Mouse (Mus musculus) hindbrain, embryonic 13.5 days (tissue): Measurements from ENCODE around the gene Psmc5. TPM values are rescaled to one million over a fixed set of nuclear protein-coding genes. Genes with fewer than 3 reads are reported as not detected.

Experiments used
- ATAC-seq: fragments of 200-750 bp; cut with Nextera tagmentation; 2 replicates; pipeline ENCODE4 v1.8.0; 2017; ENCODE audit warnings: moderate TSS enrichment; ENCODE audit not compliant: low FRiP score
- H3K27ac ChIP-seq: fragments of 300-500 bp; sonication (generic); 2 replicates; pipeline ENCODE4 v1.5.1; 2015; ENCODE audit warnings: inconsistent platforms, mild to moderate bottlenecking, moderate library complexity
- H3K27me3 ChIP-seq: fragments of 300-500 bp; sonication (generic); 2 replicates; pipeline ENCODE4 v1.6.1; 2015; ENCODE audit warnings: mild to moderate bottlenecking, inconsistent platforms
- H3K36me3 ChIP-seq: fragments of 300-500 bp; sonication (generic); 2 replicates; pipeline ENCODE4 v1.6.1; 2015; ENCODE audit warnings: mild to moderate bottlenecking, inconsistent platforms
- H3K4me1 ChIP-seq: fragments of 300-500 bp; sonication (generic); replicated peaks from 2 replicates; pipeline ENCODE4 v1.6.1; 2015; ENCODE audit warnings: inconsistent platforms
- H3K4me2 ChIP-seq: fragments of 300-500 bp; sonication (generic); 2 replicates; pipeline ENCODE4 v1.6.1; 2015; ENCODE audit warnings: inconsistent platforms, mild to moderate bottlenecking, moderate library complexity
- H3K4me3 ChIP-seq: fragments of 300-500 bp; sonication (generic); 2 replicates; pipeline ENCODE4 v1.5.1; 2015; ENCODE audit warnings: mild to moderate bottlenecking, inconsistent platforms
- H3K9ac ChIP-seq: fragments of 300-500 bp; sonication (generic); 2 replicates; pipeline ENCODE4 v1.6.1; 2015; ENCODE audit warnings: mild to moderate bottlenecking, inconsistent platforms
- H3K9me3 ChIP-seq: fragments of 300-500 bp; sonication (generic); 2 replicates; pipeline ENCODE4 v1.6.1; 2016; ENCODE audit warnings: inconsistent platforms
- WGBS: fragments of 180-500 bp; shearing (Covaris S2); methylation state at CpG from one replicate; pipeline ENCODE4 v1.1.7; 2015; 5-methylcytosine and 5-hydroxymethylcytosine counted together
- polyA plus RNA-seq: library from polyadenylated mRNA; unstranded; fragments of >200 nt; fragmentation: Nextera tagmentation; extraction: Ambion mirVana; gene quantifications from 2 replicates; pipeline ENCODE4 v1.2.1, GENCODE M21; 2015

The Psmc5 gene
- polyA plus RNA-seq, 1 experiment from 2014 or later = 339 TPM

- peaks cover 53% of the 10 kb centered on the region for H3K36me3 ChIP-seq
- H3K4me3 ChIP-seq = peak overlapping the region; percentile 84
- WGBS = 4% methylated on average over 22 of the region's 22 CpGs
- no peak overlapping the region for H3K27ac ChIP-seq
- no peaks in the 10 kb centered on the region for H3K27me3 ChIP-seq
- peak overlapping the region; percentile 99 for H3K4me2 ChIP-seq
- no peaks in the 10 kb centered on the region for H3K9me3 ChIP-seq
- peak overlapping the region; percentile 88 for H3K9ac ChIP-seq
- ATAC-seq = peak; percentile 1; the same call in 1 of the 2 replicates
- H3K4me1 ChIP-seq = peaks cover 29% of the 10 kb centered on the region
Observed at GRCm38 (mm10) chr11:106255174-106255573, 780 bp upstream of the Psmc5 start.

GRCm38 (mm10) chr11:106256775-106257174 lies 821 bp downstream of the Psmc5 start:
- Histone ChIP-seq H3K27ac (no peak overlapping the region), H3K4me1 (peaks cover 29% of the 10 kb centered on the region), H3K27me3 (no peaks in the 10 kb centered on the region), H3K9me3 (no peaks in the 10 kb centered on the region), H3K4me3 (peak overlapping the region; percentile 84), H3K36me3 (peaks cover 50% of the 10 kb centered on the region), H3K9ac (peak overlapping the region; percentile 88), H3K4me2 (peak overlapping the region; percentile 99)
- WGBS = 68% methylated on average over 5 of the region's 5 CpGs
- ATAC-seq = no peak

- no peak overlapping the region for H3K27ac ChIP-seq
- no peaks in the 10 kb centered on the region for H3K27me3 ChIP-seq
- ATAC-seq = no peak
- H3K4me3 ChIP-seq = no peak overlapping the region
- no peaks in the 10 kb centered on the region for H3K9me3 ChIP-seq
- H3K36me3 ChIP-seq = peaks cover 69% of the 10 kb centered on the region
- 88% methylated on average over 14 of the region's 14 CpGs for WGBS
- no peak overlapping the region for H3K4me2 ChIP-seq
- H3K9ac ChIP-seq = no peak overlapping the region
- H3K4me1 ChIP-seq = peaks cover 19% of the 10 kb centered on the region
Observed at GRCm38 (mm10) chr11:106260826-106261450, 5.0 kb downstream of the Psmc5 start.

- H3K9me3 ChIP-seq = no peaks in the 10 kb centered on the region
- peaks cover 75% of the 10 kb centered on the region for H3K36me3 ChIP-seq
- H3K4me3 ChIP-seq = no peak overlapping the region
- WGBS = 93% methylated on average over 9 of the region's 9 CpGs
- no peak overlapping the region for H3K4me2 ChIP-seq
- H3K27ac ChIP-seq = no peak overlapping the region
- ATAC-seq = no peak
- H3K9ac ChIP-seq = no peak overlapping the region
- H3K27me3 ChIP-seq = no peaks in the 10 kb centered on the region
- H3K4me1 ChIP-seq = peaks cover 24% of the 10 kb centered on the region
Observed at GRCm38 (mm10) chr11:106263963-106264362, 8.0 kb downstream of the Psmc5 start.

- 95% methylated on average over 15 of the region's 15 CpGs for WGBS
- H3K27me3 ChIP-seq = no peaks in the 10 kb centered on the region
- H3K27ac ChIP-seq = no peak overlapping the region
- H3K36me3 ChIP-seq = peaks cover 69% of the 10 kb centered on the region
- H3K4me2 ChIP-seq = no peak overlapping the region
- no peak overlapping the region for H3K4me3 ChIP-seq
- no peak overlapping the region for H3K9ac ChIP-seq
- no peak for ATAC-seq
- H3K9me3 ChIP-seq = no peaks in the 10 kb centered on the region
- H3K4me1 ChIP-seq = peaks cover 31% of the 10 kb centered on the region
Observed at GRCm38 (mm10) chr11:106264988-106265387, 9.0 kb downstream of the Psmc5 start.

GRCm38 (mm10) chr11:106265570-106265969 lies 9.6 kb downstream of the Psmc5 start:
- no peak overlapping the region for H3K4me2 ChIP-seq
- H3K36me3 ChIP-seq = peaks cover 68% of the 10 kb centered on the region
- no peaks in the 10 kb centered on the region for H3K9me3 ChIP-seq
- 97% methylated on average over 4 of the region's 4 CpGs for WGBS
- ATAC-seq = no peak
- H3K4me1 ChIP-seq = peaks cover 36% of the 10 kb centered on the region
- H3K27me3 ChIP-seq = no peaks in the 10 kb centered on the region
- no peak overlapping the region for H3K4me3 ChIP-seq
- no peak overlapping the region for H3K9ac ChIP-seq
- no peak overlapping the region for H3K27ac ChIP-seq

GRCm38 (mm10) chr11:106266431-106266830 lies 10.5 kb downstream of the Psmc5 start:
- H3K27me3 ChIP-seq = no peaks in the 10 kb centered on the region
- no peak for ATAC-seq
- no peak overlapping the region for H3K9ac ChIP-seq
- WGBS = 92% methylated on average over 10 of the region's 10 CpGs
- H3K9me3 ChIP-seq = no peaks in the 10 kb centered on the region
- no peak overlapping the region for H3K27ac ChIP-seq
- no peak overlapping the region for H3K4me2 ChIP-seq
- H3K36me3 ChIP-seq = peaks cover 59% of the 10 kb centered on the region
- H3K4me3 ChIP-seq = no peak overlapping the region
- peaks cover 45% of the 10 kb centered on the region for H3K4me1 ChIP-seq

- no peak; the same call in 1 of the 2 replicates for ATAC-seq
- no peaks in the 10 kb centered on the region for H3K27me3 ChIP-seq
- WGBS = 72% methylated on average over 15 of the region's 15 CpGs
- peak overlapping the region; percentile 90 for H3K27ac ChIP-seq
- H3K36me3 ChIP-seq = peaks cover 50% of the 10 kb centered on the region
- H3K4me2 ChIP-seq = peak overlapping the region; percentile 37
- H3K4me3 ChIP-seq = 0 out of 2 replicates have a peak overlapping the region, but pooled peaks have one; percentile 11
- H3K9ac ChIP-seq = peak overlapping the region; percentile 65; the same call in 1 of the 2 replicates
- peaks cover 52% of the 10 kb centered on the region for H3K4me1 ChIP-seq
- H3K9me3 ChIP-seq = no peaks in the 10 kb centered on the region
Observed at GRCm38 (mm10) chr11:106267311-106267852, 11.4 kb downstream of the Psmc5 start.

GRCm38 (mm10) chr11:106267871-106268270 lies 11.9 kb downstream of the Psmc5 start:
- Histone ChIP-seq H3K4me1 (peaks cover 52% of the 10 kb centered on the region), H3K36me3 (peaks cover 45% of the 10 kb centered on the region), H3K27me3 (no peaks in the 10 kb centered on the region), H3K4me2 (peak overlapping the region; percentile 37), H3K9me3 (no peaks in the 10 kb centered on the region), H3K27ac (peak overlapping the region; percentile 90), H3K4me3 (no peak overlapping the region; the same call in 1 of the 2 replicates), H3K9ac (peak overlapping the region; percentile 65; the same call in 1 of the 2 replicates)
- no peak for ATAC-seq
- WGBS = 48% methylated on average over 5 of the region's 5 CpGs

- H3K9me3 ChIP-seq = no peaks in the 10 kb centered on the region
Observed at GRCm38 (mm10) chr11:106268326-106269059, 12.5 kb downstream of the Psmc5 start.

GRCm38 (mm10) chr11:106269060-106269431 lies 13.1 kb downstream of the Psmc5 start:
- Histone ChIP-seq H3K27me3 (no peaks in the 10 kb centered on the region), H3K4me2 (peak overlapping the region; percentile 37), H3K4me3 (peak overlapping the region; percentile 7), H3K9ac (peak overlapping the region; percentile 65), H3K27ac (peak overlapping the region; percentile 90), H3K4me1 (peaks cover 61% of the 10 kb centered on the region), H3K9me3 (no peaks in the 10 kb centered on the region), H3K36me3 (peaks cover 33% of the 10 kb centered on the region)
- WGBS = 30% methylated on average over 3 of the region's 3 CpGs
- no peak for ATAC-seq

More at GRCm38 (mm10) chr11:106268326-106269059, 12.5 kb downstream of the Psmc5 start:
- Histone ChIP-seq H3K27me3 (no peaks in the 10 kb centered on the region), H3K9ac (peak overlapping the region; percentile 65), H3K27ac (peak overlapping the region; percentile 90), H3K4me2 (peak overlapping the region; percentile 37), H3K4me3 (peak overlapping the region; percentile 7), H3K36me3 (peaks cover 39% of the 10 kb centered on the region), H3K4me1 (peaks cover 57% of the 10 kb centered on the region)
- 46% methylated on average over 8 of the region's 8 CpGs for WGBS
- no peak for ATAC-seq

- no peaks in the 10 kb centered on the region for H3K9me3 ChIP-seq
- 46% methylated on average over 5 of the region's 5 CpGs for WGBS
- H3K9ac ChIP-seq = peak overlapping the region; percentile 97
- no peak for ATAC-seq
- no peaks in the 10 kb centered on the region for H3K27me3 ChIP-seq
- H3K36me3 ChIP-seq = peaks cover 11% of the 10 kb centered on the region
- H3K4me1 ChIP-seq = peaks cover 67% of the 10 kb centered on the region
- H3K27ac ChIP-seq = peak overlapping the region; percentile 93
- peak overlapping the region; percentile 83 for H3K4me2 ChIP-seq
- H3K4me3 ChIP-seq = peak overlapping the region; percentile 98
Observed at GRCm38 (mm10) chr11:106271131-106271793, 15.3 kb downstream of the Psmc5 start.
